Mouse (Mus musculus) liver, embryonic 14.5 days (tissue): Measurements from ENCODE around the gene RPS10-NUDT3.

Experiments
- CTCF ChIP-seq: IDR thresholded peaks from 2 replicates; pipeline ENCODE4 v1.5.1; 2016; ENCODE audit warnings: antibody characterized with exemption, low read depth, control low read depth
- EP300 ChIP-seq: IDR thresholded peaks from 2 replicates; pipeline ENCODE4 v1.6.1; 2016; ENCODE audit warnings: antibody characterized with exemption, low read depth

- TF ChIP-seq CTCF = no peak
- TF ChIP-seq EP300 = no peak
Measured at GRCm38 (mm10) chr17:27673945-27674344, 38.9 kb upstream of the RPS10-NUDT3 start.
